Mouse (Mus musculus) E14TG2a.4 (cell line): ENCODE measurements around the gene Gm20388.

Source experiments
- CTCF ChIP-seq: conservative IDR thresholded peaks from 2 replicates; pipeline ENCODE4 v1.5.1; 2014; ENCODE audit warnings: low read length
- NANOG ChIP-seq: IDR thresholded peaks from 2 replicates; pipeline ENCODE4 v1.6.1; 2014; ENCODE audit warnings: borderline replicate concordance, low read length, mixed read lengths

DNA sequence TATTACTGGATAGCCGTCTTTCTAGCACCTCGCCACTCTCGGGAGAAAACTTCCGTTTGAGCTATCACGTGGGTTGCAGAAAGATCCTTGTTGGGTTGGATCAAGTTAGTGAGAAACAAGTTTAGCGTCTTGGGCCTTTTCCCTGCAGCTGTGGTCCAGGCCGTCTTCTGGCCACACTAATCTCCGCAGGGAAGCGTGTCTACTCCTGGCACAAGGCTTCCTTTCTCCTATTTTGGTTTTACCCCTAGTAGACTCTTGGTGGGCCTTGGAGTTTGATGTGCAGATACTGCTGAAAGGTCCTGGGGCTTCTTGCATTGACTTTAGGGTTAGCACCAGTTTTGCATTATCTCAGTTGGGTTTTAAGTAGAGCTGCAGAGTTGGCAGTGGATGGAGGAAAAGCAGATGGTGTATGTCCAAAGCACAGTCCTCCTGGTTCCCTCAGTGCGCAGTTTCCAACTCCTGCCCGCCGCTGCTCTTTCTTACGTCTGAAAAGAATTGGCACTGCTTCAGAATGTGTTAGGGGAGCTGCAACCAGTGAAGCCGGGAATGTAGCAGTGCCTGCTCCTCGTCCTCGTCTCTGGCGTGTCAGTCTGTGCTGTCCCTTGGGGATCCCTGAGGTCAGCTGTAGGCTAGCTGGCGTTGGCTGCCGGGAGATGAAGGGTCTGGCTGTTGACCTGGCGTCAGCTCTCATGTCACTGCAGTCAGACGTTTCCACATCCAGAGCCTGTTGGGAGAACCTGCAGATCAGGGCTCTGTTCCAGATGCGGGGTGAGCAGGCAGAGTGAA, 2107.6 kb downstream of the Gm20388 start:
- TF ChIP-seq CTCF (no peak), NANOG (no peak)
